Mouse (Mus musculus): ENCODE results near the gene Gm21256.
"Not testable (repeated sequence)": the region's sequence is repeated elsewhere in the genome, so short reads cannot be mapped to it uniquely, and the experiment has no call there.

Gm21256 gene

DNA sequence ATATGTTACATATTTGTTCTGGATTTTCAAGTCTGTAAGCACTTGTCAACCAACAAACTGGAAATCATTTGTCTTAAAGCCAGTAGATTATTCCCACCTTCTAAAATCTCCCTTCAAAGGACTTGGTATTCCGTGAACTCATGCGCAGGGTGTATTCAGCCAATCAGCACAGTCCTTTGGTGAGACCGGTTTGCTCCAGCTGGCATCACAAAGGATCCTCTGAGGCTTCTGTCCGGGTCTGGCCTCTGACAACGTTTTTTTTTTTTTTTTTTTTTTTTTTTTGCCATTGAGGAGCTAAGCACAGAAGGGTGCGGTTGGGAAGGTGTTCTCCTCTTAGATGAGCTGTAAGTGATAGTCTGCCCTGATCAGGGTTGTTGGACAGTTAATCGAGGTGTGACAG is at the start of gene Gm21256:
TSS of gene Gm21256 (plus strand) at position 301 of the 400 bp plus-strand sequence.
- DNase-seq (ENCODE audit: low spot score): not testable (repeated sequence)
